Mouse (Mus musculus): Measurements from ENCODE around the gene Pomgnt2.

- TF ChIP-seq ZMIZ1 (IDR thresholded peaks at IDR 0.05; ENCODE audit: low read depth, low read length): no peak
- TF ChIP-seq EP300 (IDR thresholded peaks at IDR 0.05; ENCODE audit: low read length): no peak
- TF ChIP-seq CTCF (conservative IDR thresholded peaks at IDR 0.05 in 1 of 2, IDR thresholded peaks at IDR 0.05 in 1 of 2; ENCODE audit: low read depth in 2 of 2, low read length in 2 of 2): no peak
- no peak for TF ChIP-seq POLR2A (IDR thresholded peaks at IDR 0.05; ENCODE audit: low read depth, low read length)
- TF ChIP-seq UBTF (IDR thresholded peaks at IDR 0.05; ENCODE audit: low read depth, low read length): no peak
- TF ChIP-seq MEF2A (IDR thresholded peaks at IDR 0.05; ENCODE audit: borderline replicate concordance, low read depth, low read length): no peak
- TF ChIP-seq ZNF384 (IDR thresholded peaks at IDR 0.05; ENCODE audit: low read depth, low read length): no peak
- TF ChIP-seq TCF12 (IDR thresholded peaks at IDR 0.05; ENCODE audit: low read depth, low read length): no peak
Observed at GRCm38 (mm10) chr9:121950418-121951113, 46.3 kb downstream of the Pomgnt2 start, which contains the start of gene Fam198a.

All from CH12.LX (cell line).